Mouse (Mus musculus): ENCODE data around the gene Vps25.

Gene Vps25

GRCm38 (mm10) chr11:101253613-101254389, at the start of gene Vps25:
TSS of gene Vps25 (plus strand) at chr11:101253707.
- DNase-seq (ENCODE audit: low read depth, low spot score): peak; percentile 82

- DNase-seq (ENCODE audit: low read depth, low spot score): peak; percentile 84
Observed at GRCm38 (mm10) chr11:101211970-101212369, 41.5 kb upstream of the Vps25 start.

GRCm38 (mm10) chr11:101216936-101217335, 36.6 kb upstream of the Vps25 start:
- no peak for DNase-seq (ENCODE audit: low read depth, low spot score)

DNA sequence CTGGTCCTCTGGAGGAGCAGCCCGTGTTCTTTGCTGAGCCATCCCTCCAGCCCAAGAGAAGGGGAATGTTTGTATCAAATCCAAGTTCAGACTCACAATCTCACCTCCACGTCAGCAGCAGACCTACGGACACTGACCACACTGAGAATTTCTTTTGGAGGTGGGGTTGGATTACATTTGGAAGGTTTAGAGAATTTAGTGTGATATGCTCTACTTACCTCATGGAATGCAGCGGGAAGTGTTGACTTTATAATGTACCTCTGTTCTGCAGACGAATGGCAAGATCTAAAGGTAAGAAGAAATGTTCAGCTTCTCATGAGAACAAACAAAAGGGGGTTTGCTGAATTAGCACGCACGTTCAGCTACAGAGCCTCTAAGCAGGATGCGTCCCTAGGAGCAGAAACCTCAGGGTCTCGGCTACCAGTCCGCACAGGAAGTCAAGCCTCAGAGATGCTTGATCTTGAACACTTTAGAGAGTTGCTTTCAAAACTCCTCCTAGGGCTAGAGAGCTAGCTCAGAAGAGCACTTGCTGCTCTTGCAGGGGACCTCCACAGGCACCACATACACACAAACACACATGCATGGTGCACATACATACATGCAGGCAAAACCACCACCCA, 35.0 kb upstream of the Vps25 start:
- no peak for DNase-seq (ENCODE audit: low read depth, low spot score)

- no peak for DNase-seq (ENCODE audit: low read depth, low spot score)
Observed at GRCm38 (mm10) chr11:101220853-101221252, 32.7 kb upstream of the Vps25 start.

- no peak for DNase-seq (ENCODE audit: low read depth, low spot score)
Observed at GRCm38 (mm10) chr11:101221306-101221986, 32.1 kb upstream of the Vps25 start.

DNA sequence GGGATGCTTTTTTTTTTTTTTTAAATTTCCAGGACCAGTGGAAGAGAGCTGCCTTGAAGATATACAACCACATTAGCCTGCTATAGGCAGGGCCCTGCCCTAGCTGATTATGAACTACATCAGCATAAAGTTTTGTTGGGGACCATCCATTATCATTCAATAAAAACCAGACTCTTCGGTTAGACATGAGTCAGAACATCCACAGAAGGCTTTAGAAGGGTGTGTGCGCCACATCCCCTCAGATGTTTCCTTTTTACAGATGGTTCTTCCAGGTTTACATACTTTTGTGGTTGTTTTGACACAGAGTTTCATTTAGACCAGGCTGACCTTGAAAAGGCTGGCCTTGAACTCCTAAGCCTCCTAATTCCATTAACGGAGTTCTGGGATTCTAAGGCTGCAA, 29.2 kb upstream of the Vps25 start:
- no peak for DNase-seq (ENCODE audit: low read depth, low spot score)

DNA sequence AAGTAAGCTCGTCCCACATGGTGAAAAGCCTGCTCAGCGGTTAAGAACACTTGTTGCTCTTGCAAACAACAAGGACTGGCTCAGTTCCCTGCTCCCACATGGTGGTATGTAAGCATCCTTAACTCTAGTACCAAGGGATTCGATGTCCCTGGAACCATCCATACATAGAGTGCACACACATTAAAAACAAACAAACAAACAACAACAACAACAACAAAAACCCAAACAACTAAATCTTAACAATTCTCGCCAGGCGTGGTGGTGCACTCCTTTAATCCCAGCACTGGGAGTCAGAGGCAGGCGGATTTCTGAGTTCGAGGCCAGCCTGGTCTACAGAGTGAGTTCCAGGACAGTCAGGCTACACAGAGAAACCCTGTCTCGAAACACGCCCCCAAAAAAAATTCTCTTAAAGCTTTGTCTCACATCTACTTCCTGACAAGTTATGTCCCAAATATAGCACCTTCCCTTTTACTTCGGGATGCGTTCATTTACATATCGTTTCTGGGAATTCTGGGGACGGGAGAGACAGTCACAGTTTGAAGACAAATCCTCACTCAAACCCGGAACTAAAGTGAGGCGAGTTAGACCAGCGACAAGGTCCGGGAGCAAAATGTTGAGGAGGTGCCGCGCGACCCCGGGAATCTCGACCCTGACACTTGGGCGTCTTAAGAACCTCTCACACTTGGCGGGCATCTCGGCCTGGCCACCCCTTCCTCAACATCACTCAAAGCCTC, 28.0 kb upstream of the Vps25 start:
- no peak for DNase-seq (ENCODE audit: low read depth, low spot score)

- DNase-seq (ENCODE audit: low read depth, low spot score): peak; percentile 77
Observed at GRCm38 (mm10) chr11:101226065-101226701, 27.3 kb upstream of the Vps25 start, which contains the start of gene Ezh1. TSS of gene Ezh1 (minus strand) at chr11:101226463.

DNA sequence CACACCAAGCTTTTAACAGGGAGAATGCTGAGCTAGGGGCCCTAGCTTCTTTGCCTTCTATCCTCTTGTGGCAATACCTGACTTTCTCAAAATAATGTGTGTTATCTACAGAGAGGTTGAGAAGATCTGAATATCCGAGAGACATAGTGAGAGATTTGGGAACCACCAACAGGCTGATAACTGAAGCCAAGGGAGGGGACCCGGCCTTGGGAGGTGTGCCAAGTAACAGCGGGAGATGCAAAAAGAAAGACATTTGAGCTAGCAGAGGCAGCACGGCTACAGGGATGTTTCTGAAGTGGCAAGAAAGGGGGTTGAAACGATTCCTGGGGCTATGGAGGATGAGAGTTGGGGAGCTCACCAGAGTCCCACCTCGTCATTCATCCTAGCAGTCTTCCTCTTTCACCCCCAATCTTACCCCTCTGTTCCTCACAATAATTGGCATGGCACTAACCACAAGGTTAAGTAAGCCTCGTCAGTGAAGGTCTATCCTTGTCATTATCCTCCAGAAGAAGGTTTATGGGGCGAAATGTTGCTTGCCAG, 24.1 kb upstream of the Vps25 start:
- DNase-seq (ENCODE audit: low read depth, low spot score): no peak

DNA sequence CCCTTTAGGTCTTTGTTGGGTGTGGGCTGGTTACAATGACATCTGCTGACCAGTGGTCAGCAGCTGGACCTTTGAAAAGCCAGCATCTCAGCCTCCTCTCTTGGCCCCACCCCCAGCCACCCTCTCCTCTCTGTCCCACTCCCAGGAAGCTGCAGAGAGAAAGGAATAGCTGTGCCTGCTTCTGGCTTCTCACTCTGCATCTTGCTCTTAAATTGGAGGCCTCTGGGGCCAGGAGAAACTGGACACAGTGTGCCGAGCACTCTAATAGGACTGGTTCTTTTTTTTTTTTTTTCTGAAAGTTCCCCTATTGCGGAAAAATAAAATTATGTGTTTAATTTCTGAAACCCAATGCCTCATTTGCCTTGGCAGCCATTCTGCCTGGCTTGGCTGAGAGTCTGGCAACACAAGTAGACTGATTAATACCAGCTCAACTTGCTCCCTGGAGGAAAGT, 23.4 kb upstream of the Vps25 start:
- no peak for DNase-seq (ENCODE audit: low read depth, low spot score)

GRCm38 (mm10) chr11:101230526-101230925, 23.0 kb upstream of the Vps25 start:
- no peak for DNase-seq (ENCODE audit: low read depth, low spot score)

DNA sequence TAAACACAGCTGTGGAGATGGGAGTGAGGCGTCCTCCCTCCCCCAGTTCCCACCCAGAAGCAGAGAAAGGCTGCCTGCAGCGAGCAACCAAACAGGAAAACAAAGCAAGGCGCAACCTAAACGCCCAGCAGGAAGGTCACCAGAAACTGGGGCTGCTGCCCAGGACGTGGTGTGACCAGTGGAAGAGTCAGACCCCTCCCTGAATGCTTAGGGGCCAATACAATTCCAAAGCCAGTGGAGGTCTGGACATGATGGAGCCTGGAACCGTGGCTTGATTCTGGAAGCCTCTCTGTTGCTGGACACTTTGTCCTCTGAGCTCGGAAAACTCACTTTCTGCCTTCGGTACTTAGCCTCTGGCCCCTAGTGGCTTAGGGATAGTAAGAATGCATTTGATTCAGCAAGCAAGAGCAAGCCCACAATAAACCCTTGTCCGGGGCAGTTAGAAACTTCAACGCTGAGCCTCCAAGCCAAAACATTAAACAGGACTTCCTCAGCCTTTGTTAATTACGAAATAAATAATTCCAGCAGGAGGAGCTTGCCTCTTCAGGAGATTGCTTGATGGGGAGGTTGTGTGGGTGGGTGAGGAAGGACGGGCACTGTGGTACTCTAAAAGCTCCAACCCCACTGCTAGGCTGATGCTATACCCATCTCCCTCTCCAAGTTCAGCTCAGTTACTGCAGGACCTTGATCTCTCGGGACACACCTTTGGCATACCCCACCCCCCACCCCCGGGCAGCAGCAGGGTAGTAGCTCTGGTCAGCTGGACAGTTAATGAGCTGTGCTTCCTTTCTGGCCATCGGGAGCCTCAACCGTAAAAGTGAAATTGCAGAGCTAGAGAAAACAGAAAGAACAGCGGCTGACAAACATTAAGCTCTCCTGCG, 22.3 kb upstream of the Vps25 start:
- no peak for DNase-seq (ENCODE audit: low read depth, low spot score)

DNA sequence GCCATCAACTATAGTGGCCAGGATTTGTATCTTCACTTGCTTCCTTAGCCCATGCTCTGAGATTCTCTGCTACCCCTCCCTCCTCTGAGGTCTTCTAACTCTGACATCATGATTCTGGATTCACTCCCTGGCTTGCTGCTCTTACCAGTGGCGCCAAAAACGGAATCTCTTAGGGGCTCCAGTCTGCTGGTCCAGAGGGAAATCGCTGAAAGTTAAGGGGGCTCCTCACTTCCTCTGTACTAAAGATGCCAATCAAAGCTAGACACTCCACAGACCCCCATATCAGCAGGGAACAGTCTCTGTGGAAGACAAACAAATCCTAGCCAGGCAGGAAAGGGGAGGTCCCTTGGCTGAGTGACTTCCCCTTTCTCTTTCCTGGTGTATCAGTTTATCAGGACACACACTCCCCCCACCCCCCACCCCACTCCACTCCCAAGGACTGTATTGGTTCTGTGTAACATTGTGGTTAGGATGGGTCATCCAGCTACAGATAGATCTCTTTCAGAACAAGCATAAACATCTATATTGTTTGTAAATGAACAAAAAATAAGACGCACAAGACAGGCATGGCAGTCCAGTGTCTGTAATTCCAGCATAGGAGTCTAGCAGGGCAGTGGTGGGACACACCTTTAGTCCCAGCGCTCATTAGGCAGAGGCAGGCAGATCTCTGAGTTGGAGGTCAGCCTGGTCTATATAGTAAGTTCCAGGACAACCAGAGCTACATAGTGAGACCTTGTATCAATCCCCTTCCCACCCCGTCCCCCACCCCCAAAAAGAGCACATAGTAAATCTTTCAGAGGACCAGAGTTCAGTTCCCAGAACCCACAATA, 21.3 kb upstream of the Vps25 start:
- DNase-seq (ENCODE audit: low read depth, low spot score): peak; percentile 48

GRCm38 (mm10) chr11:101233240-101233639, 20.3 kb upstream of the Vps25 start:
- no peak for DNase-seq (ENCODE audit: low read depth, low spot score)

DNA sequence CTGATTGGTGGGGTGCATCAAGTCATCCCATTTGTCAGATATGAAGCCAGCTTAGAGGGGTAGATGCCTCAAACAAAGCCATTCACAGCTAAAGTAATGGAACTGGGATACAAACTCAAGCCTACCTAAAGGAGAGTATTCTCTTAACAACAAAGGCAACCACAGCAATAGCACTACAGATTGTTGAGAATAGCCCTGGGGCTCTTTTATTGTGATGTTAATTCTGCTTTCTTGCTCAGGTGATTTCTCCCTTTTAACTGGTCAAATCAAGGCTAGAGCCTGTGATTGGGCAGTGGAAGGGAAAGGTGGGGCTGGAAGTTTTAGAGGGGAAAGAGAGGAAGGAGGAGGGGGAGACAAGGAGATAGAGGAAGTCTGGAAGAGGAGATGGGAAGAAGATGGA, 19.4 kb upstream of the Vps25 start:
- DNase-seq (ENCODE audit: low read depth, low spot score): no peak

- no peak for DNase-seq (ENCODE audit: low read depth, low spot score)
Observed at GRCm38 (mm10) chr11:101235429-101235828, 18.1 kb upstream of the Vps25 start.

DNA sequence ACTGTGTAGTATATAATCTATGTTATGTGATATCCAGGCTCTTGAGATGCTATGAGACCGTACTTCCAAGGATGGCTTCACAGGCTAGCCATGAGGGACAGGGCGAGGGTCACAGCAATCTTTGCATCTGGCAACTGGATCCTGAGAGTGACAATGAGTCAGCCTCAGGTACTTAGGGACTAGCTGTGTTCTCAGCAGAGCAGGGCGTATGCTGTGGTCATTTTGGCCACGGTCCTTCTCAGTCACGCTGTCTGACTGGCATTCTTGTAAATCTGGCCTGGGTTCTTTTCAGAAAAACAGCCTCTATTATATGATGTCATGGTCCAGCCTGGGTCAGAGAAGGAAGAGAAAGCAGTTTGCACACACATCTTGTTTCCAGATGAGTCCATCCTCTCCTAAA, 16.7 kb upstream of the Vps25 start:
- no peak for DNase-seq (ENCODE audit: low read depth, low spot score)

GRCm38 (mm10) chr11:101238071-101238647, 15.3 kb upstream of the Vps25 start:
- DNase-seq (ENCODE audit: low read depth, low spot score): no peak

Data from mesoderm, embryonic 11.5 days (tissue).